Mouse (Mus musculus) liver, adult 2 months (tissue): ENCODE data around the gene Tmem86a.

Source experiments
- CTCF ChIP-seq: fragments of 200-500 bp; IDR thresholded peaks from 2 replicates; pipeline ENCODE4 v1.5.1; 2011; ENCODE audit warnings: low read depth, low read length, control low read depth
- POLR2A ChIP-seq: fragments of 200-500 bp; IDR thresholded peaks from 2 replicates; pipeline ENCODE4 v1.6.1; 2011; ENCODE audit warnings: low read length, control low read depth; ENCODE audit not compliant: insufficient read depth; ENCODE audit errors: extremely low read depth

DNA sequence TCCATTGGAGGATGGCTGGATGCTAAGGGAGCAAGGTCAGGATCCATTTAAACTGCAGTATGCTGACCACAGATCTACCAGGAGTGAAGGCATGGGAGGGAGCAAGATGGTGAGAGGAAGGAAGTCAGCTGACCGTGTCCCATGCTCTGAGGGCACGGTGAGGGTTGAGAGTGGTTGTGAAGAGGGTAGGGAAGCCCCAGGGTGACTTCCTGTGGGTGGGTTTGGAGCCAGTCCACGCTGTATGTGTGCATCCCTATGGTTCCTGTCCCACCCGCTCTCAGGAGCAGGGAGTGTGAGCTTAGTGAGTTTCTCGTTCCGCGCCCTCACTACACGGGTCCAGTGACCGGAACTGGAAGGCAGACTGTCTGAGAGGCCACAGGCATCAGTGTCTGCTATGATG, 5.3 kb downstream of the Tmem86a start:
- TF ChIP-seq POLR2A (no peak), CTCF (no peak)
